Mouse (Mus musculus) liver, postnatal 0 days (tissue): ENCODE data around the gene Lbh.

ENCODE experiments used
- CTCF ChIP-seq: sonication (generic); IDR thresholded peaks from 2 replicates; pipeline ENCODE4 v1.5.1; 2016; ENCODE audit warnings: antibody characterized with exemption, low read depth
- EP300 ChIP-seq: IDR thresholded peaks from 2 replicates; pipeline ENCODE4 v1.6.1; 2016; ENCODE audit warnings: antibody characterized with exemption, low read depth, mild to moderate bottlenecking

- TF ChIP-seq EP300 (no peak), CTCF (no peak)
These were observed 59.5 kb downstream of the Lbh start for GRCm38 (mm10) chr17:72977616-72978015.
